Mouse (Mus musculus): ENCODE data around the gene Blvrb.
A peak's percentile ranks its signal among the peaks of the same experiment; 100 is the strongest.
"Not testable (repeated sequence)": the region's sequence is repeated elsewhere in the genome, so short reads cannot be mapped to it uniquely, and the experiment has no call there.

Gene Blvrb

DNA sequence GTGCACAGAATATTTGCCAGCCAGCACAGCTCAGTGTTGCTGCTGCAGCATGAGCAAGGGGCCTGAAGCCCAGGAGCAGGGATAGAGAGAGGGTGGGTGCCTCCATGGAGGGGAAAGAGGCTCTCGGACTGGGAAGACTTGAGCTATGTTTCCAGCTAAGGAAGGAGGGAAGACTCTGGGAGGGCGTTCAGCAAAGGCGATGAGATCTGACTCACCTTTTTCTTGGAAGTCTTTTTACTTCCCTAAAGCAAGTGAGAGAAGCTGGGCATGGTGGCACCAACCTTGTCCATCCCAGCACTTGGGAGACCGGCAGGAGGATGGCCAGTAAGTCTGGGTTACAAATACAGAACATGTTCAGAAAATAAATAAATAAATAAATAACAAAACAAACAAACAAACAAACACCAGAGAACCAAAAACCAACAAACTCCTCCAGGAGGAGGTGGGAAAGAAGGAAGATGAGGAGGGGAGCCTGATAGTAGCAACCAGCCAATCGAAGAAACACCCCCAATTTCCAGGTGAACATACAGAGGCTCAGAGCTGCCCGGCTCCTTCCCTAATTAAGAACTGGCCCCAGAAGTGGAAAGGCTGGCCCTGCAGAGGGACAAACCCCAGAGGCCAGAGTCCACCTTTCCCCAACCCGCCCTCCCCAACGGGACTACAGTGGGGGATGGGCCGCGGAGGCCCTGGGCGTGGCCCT, 33.3 kb downstream of the Blvrb start:
- no peak for DNase-seq (ENCODE audit: low read depth, low spot score)

GRCm38 (mm10) chr7:27481627-27481969, 33.8 kb downstream of the Blvrb start:
- DNase-seq (ENCODE audit: low read depth, low spot score): peak; percentile 84

GRCm38 (mm10) chr7:27483860-27484259, 36.1 kb downstream of the Blvrb start:
- no peak for DNase-seq (ENCODE audit: low read depth, low spot score)

DNA sequence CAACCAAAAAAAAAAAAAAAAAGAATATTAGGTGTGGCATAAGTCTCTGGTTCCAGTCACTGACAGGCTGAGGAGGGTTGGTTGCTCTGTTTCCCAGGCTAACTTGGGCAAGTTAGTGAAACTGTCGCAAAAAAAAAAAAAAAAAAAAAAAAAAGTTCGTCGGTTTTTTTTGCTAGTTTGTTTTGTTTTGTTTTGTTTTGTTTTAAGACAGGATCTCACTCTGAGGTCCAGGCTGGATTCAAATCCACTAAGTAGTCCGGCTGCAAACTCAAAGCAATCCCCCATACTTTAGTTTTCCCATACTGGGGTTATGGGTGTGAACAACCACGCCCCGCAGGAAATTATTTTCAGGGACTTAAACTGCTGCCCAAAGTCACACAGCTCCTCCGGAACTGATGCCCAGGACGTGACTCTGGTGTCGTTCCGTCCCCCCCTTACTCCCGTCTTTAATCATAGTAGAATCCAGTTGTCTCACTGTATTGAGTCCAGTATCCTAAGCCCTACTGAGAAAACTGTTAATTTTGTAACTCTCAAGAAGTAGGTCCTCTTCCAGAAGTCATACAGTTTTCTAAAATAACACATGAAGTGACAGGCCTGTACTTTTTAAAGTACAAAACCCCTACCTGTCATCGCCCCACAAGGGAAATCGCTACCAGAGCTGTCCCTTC, 38.5 kb downstream of the Blvrb start:
- no peak for DNase-seq (ENCODE audit: low read depth, low spot score)

DNA sequence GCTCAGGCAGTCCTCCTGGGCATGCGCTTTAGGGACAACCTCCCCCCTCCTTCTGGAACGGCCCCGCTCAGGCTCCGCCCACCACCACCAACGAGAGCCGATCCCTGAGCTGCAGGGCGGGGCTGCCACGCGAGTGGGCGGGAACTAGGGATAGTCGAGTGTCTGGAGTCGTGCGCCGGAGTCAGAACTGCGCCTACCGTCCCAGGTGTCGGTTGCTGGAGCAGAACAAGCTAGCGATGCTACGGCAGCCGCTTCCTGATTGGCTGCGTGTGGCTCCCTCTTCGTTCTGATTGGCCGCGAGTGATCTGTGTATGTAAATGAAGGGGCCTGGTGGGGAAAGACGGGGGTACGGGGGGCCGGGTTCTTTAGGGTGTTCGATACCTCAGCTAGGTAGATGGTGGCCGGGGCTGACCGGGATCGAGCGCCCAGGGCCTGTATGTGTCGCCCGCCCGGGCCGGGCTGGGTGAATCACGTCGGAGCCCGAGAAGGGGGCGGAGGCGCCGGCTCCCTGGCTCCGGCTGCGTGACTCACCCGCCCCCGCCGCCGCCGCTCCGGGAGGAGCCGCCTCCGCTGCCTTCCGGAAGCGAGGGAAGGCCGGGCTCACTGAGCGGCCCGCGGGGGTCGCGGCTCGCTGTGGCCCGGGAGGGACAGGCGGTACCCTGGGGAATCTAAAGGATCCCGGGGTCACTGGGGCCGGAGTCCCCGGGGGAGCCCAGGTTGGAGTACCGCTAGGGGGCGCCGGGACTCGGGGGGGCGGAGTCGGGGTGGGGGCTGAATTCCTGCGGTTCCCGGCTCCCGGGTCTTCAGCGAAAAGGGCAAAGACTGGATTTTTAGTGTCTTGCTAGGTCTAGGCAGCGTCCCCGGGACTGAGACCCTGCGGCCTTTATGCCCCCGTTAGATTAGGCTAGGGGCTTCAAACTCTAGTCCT, 39.3 kb downstream of the Blvrb start, which contains the start of gene Sertad1:
Gene Sertad1 (plus strand): TSS at position 141 of the 928 bp plus-strand sequence.
- peak; percentile 100 for DNase-seq (ENCODE audit: low read depth, low spot score)

- peak; percentile 71 for DNase-seq (ENCODE audit: low read depth, low spot score)
These were observed 40.0 kb downstream of the Blvrb start for GRCm38 (mm10) chr7:27487740-27488268.

DNA sequence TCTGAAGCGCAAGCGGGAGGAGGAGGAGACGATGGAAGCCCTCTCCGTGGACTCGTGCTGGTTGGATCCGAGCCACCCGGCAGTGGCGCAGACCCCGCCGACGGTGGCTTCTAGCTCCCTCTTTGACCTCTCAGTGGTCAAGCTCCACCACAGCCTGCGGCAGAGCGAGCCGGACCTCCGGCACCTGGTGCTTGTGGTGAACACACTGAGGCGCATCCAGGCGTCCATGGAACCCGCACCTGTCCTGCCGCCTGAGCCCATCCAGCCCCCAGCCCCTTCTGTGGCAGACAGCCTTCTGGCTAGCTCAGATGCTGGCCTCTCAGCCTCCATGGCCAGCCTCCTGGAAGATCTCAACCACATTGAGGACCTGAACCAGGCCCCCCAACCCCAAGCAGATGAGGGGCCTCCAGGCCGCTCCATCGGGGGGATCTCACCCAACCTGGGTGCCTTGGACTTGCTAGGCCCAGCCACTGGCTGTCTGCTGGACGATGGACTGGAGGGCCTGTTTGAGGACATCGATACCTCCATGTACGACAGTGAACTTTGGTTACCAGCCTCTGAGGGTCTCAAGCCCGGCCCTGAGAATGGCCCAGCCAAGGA, 41.6 kb downstream of the Blvrb start:
- no peak for DNase-seq (ENCODE audit: low read depth, low spot score)

- no peak for DNase-seq (ENCODE audit: low read depth, low spot score)
These were observed 42.4 kb downstream of the Blvrb start for GRCm38 (mm10) chr7:27490227-27490542.

DNA sequence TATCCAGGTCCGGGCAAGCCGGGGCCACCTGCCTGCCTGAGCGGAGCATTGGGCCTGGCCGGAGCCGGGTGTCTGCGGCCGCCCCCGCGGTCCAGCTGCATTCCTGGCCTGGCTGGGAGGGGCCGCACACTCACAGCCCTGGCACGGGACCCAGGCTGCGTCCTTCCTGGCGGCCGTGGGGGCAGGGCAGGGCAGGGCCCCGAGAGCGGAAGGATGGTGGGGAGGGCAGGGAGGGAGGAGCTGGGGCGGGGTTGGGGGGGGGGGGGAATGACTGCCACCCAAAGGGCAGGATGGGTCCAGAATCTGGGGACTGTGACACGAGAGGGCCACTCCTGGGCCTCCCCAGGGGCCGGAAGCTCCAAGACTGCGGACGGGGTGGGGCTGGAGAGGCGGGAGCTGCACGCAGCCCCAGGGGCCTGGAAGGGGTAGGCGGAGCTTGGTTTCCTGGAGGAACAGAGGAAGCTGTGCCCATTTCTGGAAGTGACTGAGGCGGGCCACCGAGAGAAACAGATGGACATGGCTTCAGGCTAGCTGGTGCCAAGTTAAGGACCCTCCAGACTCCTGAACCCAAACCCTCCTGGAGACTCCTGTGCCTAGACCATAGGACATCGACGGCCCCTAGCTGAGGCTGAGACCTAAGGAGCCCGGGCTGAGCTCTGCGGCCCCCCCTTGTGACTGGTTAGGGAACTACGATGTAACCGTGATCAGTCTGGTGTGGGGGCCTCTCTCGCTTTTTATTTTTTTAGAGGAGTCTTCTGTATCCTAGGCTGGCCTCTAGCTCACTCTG, 43.0 kb downstream of the Blvrb start:
- peak; percentile 91 for DNase-seq (ENCODE audit: low read depth, low spot score)

GRCm38 (mm10) chr7:27491856-27492255, 44.1 kb downstream of the Blvrb start:
- no peak for DNase-seq (ENCODE audit: low read depth, low spot score)

GRCm38 (mm10) chr7:27493022-27493421, 45.2 kb downstream of the Blvrb start:
- no peak for DNase-seq (ENCODE audit: low read depth, low spot score)

DNA sequence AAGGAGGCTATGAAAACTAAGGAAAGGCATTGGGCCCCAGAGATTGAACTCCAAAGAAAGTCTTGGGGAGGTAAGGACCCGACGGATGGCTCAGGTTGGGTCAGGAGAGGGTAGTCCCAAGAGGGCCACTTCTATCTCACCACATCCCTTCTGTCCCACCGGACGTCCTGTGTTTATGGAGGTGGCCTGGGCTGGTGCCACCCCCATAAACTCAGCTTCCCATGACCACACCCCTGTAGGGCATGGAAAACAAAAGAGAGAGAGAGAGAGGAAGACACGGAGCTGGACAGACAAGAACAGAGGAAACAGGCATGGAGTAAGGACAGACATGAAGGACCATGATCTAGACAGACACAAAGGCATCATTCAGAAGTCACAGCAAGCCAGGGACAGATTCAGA, 45.7 kb downstream of the Blvrb start:
- no peak for DNase-seq (ENCODE audit: low read depth, low spot score)

DNA sequence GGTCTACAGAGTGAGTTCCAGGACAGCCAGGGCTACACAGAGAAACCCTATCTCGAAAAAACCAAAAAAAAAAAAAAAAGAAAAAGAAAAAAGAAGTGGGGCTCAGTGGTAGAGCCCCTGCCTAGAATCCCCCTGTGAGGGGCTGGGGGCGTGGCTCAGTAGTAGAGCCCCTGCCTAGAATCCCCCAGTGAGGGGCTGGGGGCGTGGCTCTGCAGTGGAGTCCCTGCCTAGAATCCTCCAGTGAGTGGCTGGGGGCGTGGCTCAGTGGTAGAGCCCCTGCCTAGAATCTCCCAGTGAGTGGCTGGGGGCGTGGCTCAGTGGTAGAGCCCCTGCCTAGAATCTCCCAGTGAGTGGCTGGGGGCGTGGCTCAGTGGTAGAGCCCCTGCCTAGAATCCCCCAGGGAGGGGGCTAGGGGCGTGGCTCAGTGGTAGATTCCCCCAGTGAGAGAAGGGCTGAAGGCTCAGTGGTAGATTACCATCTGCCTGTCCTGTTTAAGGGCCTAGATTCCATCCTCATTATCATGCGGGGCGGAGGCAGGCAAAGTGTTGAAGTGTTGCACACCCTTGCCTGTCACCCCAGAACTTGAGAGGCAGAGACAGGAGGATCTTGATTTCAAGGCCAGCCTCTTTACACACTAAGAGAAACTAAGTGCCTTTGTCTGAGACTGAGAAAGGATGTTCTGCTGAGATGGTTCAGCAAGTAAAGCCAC, 47.0 kb downstream of the Blvrb start:
- DNase-seq (ENCODE audit: low read depth, low spot score): not testable (repeated sequence)

GRCm38 (mm10) chr7:27499036-27499435, 51.3 kb downstream of the Blvrb start, which contains the start of gene Prx:
Prx (plus strand) TSS chr7:27499324.
- no peak for DNase-seq (ENCODE audit: low read depth, low spot score)

DNA sequence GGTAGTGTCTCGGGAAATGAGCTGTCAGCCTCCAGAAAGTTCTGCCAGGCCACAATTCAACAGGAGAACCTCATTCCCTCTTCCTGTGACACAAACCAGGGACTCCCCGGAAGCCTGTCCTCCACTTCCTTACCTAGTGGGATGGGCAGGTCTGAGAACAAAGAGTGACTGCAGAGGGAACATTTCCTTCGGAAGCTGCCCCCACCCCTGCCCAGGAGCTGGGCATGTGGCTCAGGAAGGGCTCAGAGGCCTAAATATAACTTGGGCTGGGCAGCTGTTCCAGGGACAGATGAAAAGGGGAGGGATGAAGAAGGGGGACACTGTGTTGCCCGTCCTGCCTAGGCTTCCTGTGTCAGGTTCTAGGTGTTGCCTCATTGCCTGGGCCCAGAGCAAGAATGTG, 53.8 kb downstream of the Blvrb start:
- DNase-seq (ENCODE audit: low read depth, low spot score): no peak

- DNase-seq (ENCODE audit: low read depth, low spot score): no peak
These were observed 59.1 kb downstream of the Blvrb start for GRCm38 (mm10) chr7:27506765-27507370.

DNA sequence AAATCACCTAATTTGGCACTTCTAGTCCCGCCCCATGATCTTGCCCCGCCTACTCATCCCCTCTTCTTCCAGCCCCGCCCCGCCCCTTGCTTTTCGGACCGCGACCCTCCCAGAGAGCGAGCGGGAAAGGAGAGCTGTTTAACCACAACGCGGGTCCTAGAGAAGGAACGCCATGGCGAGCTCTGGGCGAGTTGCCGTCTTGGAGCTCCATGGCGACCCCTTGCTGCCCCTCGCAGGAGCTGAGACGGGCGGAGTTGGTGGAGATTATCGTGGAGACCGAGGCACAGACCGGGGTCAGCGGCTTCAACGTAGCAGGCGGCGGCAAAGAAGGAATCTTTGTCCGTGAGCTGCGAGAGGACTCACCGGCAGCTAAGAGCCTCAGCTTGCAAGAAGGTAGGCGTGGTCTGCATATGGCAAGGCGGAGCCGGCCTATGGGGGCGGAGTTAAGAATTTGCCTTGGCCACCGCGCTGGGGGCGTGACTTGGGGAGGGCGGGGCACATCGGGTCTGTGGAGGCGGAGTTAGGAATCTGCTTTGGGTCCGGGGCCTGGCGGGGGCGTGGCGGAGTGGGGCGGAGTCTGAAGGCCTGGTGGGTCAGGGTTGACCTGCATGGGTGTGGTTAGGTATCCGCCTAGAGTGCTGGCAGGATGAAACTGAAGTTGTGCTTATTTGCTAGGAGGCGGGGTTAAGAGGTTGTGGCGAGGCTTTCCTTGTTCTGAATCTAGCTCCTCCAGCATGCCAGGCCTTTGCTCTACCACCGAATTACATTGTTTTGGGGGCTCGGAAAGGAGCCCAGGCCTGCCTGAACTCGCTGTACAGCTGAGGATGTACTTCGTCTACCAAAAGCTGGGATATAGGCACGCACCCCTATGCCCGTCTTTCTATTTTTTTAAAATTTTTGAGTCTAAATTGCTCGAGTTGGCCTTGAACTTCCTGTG, 60.2 kb downstream of the Blvrb start:
- peak; percentile 96 for DNase-seq (ENCODE audit: low read depth, low spot score)

GRCm38 (mm10) chr7:27508648-27509005, 60.8 kb downstream of the Blvrb start:
- peak; percentile 84 for DNase-seq (ENCODE audit: low read depth, low spot score)

GRCm38 (mm10) chr7:27510809-27511208, 63.0 kb downstream of the Blvrb start:
- no peak for DNase-seq (ENCODE audit: low read depth, low spot score)
